ENCODE assay signal across 8 mouse cellular contexts in the genomic region with DNA sequence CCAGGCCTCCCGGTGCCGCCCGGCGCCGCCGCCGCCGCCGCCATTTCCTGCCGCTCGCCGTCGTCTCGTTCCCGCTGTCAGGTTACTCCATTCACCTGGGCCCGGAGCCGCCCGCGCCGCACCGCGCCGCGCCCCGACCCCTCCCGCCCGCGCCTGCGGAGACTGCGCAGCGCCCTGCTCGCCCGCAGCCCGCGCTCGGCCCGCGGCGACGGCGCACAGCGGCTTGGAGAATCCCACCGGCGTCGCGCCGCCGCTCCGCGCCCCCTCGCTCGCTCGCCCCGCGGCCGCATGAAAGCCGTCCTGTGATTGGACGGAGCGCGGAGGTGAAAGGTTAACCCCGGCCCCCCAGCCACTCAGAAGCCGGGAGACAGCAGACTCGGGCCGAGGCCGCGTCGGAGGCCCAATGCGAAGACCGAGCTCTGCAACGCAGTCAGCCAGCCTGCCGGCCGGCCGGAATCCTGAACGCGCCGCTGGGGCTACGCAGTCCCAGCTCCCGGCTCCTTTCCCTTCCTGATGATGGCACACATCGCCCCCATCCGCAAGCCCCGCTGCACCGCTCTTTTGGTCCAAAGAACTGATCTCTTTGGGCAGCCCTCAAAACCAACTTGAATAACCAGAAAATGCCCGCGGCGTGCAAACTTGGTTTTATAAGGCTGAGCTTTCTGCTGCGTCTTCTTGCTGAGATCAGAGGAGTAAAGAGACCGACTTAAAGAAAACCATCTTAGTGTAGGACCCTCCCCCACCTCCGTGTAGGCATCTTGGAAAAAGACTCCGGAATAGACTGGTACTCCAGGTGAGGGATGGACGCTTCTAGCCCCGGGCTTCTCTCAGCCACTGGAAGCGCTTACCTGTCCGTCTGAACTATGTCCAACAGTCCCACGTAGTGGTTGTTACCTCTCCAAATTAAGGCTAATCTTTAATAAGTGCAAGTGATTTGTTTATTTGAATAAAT. TPM values are rescaled to one million over a fixed set of nuclear protein-coding genes. Genes with fewer than 3 reads are reported as not detected.
DNase-seq lines count a peak whose midpoint lies in the region; ATAC-seq lines count a peak whose summit lies in the region.

TSS of gene Dicer1 (minus strand) at position 139 of the 952 bp plus-strand sequence.

- H3K27me3 ChIP-seq in intestine, embryonic 14.5 days (replicated peaks; ENCODE audit: control insufficient read depth, insufficient read depth, low read length): no peaks in the 10 kb centered on the region

- peak; percentile 97 for ATAC-seq in intestine, embryonic 14.5 days (replicated peaks; ENCODE audit: low FRiP score, low TSS enrichment, low read depth)

- peak within 1 kb of the TSS; percentile 79 for H3K4me3 ChIP-seq in intestine, embryonic 14.5 days (ENCODE audit: low read depth, low read length)

- H3K4me1 ChIP-seq in intestine, embryonic 14.5 days (replicated peaks; ENCODE audit: control insufficient read depth, insufficient read depth, low read length): peaks cover 36% of the 10 kb centered on the region

- peak within 1 kb of the TSS; percentile 90 for H3K27ac ChIP-seq in intestine, embryonic 14.5 days (ENCODE audit: low read depth)

- intact Hi-C loops in left cerebral cortex, postnatal 14 days (cut with DNase I): no loop called here

- peak; percentile 97 to 99 for DNase-seq in adrenal gland, adult (ENCODE audit: inconsistent age in 2 of 2, low spot score in 1 of 2)
- peak; percentile 96 for DNase-seq in embryo, embryonic 10.5 days (ENCODE audit: low spot score)
- DNase-seq in gastrocnemius, postnatal 25 days: peak; percentile 97
- peak; percentile 100 for DNase-seq in intestine, embryonic 14.5 days (ENCODE audit: low spot score)
- peak; percentile 96 to 99 for DNase-seq in left cerebral cortex, postnatal 14 days (ENCODE audit: low spot score in 2 of 2)
- peak; percentile 97 for DNase-seq in mesoderm, embryonic 11.5 days (ENCODE audit: low read depth, low spot score)
- DNase-seq in right cerebral cortex, postnatal 36 days (ENCODE audit: low spot score in 2 of 2): peak; percentile 91 to 94
- peak; percentile 95 for DNase-seq in yolk sac, embryonic 10.5 days (ENCODE audit: low spot score)

- H3K9me3 ChIP-seq in intestine, embryonic 14.5 days (ENCODE audit: control insufficient read depth, low read length): no peaks in the 10 kb centered on the region

- under 1% methylated on average over 79 of the region's 94 CpGs for WGBS in intestine, embryonic 14.5 days

- H3K4me2 ChIP-seq in intestine, embryonic 14.5 days (ENCODE audit: low read length): peak within 1 kb of the TSS; percentile 93

- peaks cover 10% of the 10 kb centered on the region; the same call in 1 of the 2 replicates for H3K36me3 ChIP-seq in intestine, embryonic 14.5 days (ENCODE audit: control insufficient read depth, insufficient read depth, low read length)

- peak within 1 kb of the TSS; percentile 85 for H3K9ac ChIP-seq in intestine, embryonic 14.5 days (ENCODE audit: low read length)

RNA-seq across cellular contexts. Expression of gene Dicer1, which starts in this region (rescaled TPM):
- total RNA-seq in gastrocnemius, postnatal 25 days (2021): 10 to 100 TPM; 27.8 to 31.2 TPM
- 20.8 and 24.6 TPM in 2 replicates for polyA plus RNA-seq in intestine, embryonic 14.5 days (2014; fragmentation: Nextera tagmentation; extraction: Ambion mirVana)
- total RNA-seq in left cerebral cortex, postnatal 14 days (2021): 10 to 100 TPM; 52.3 to 54.4 TPM

Comparison
In these comparisons a context has a peak if more than half of its experiments do, and no peak if none do; other contexts are left out.
1. Peak in every context shown above with its lines: DNase-seq, ATAC-seq, H3K4me3 ChIP-seq and H3K27ac ChIP-seq.